Mouse (Mus musculus) c-Kit-positive CD71-positive TER-119-negative erythroid progenitor cells, embryonic 14.5 days (primary cell): Measurements from ENCODE around the gene Scube2.

Experiments
- DNase-seq: peaks from one replicate; pipeline ENCODE4 v3.0.0-alpha.2; 2013; ENCODE audit warnings: low read depth

The Scube2 gene

GRCm38 (mm10) chr7:109799168-109799567, 66.3 kb downstream of the Scube2 start:
- no peak for DNase-seq

GRCm38 (mm10) chr7:109795564-109795963, 69.9 kb downstream of the Scube2 start:
- no peak for DNase-seq

GRCm38 (mm10) chr7:109794556-109794955, 70.9 kb downstream of the Scube2 start:
- DNase-seq: no peak

- peak; percentile 56 for DNase-seq
Measured at GRCm38 (mm10) chr7:109792759-109793158, 72.7 kb downstream of the Scube2 start.

- no peak for DNase-seq
Measured at GRCm38 (mm10) chr7:109790818-109791217, 74.7 kb downstream of the Scube2 start.

- no peak for DNase-seq
Measured at GRCm38 (mm10) chr7:109787860-109788259, 77.6 kb downstream of the Scube2 start.

GRCm38 (mm10) chr7:109783281-109783680, 82.2 kb downstream of the Scube2 start:
- no peak for DNase-seq

- DNase-seq: peak; percentile 56
Measured at GRCm38 (mm10) chr7:109781470-109782203, 83.8 kb downstream of the Scube2 start, which contains the start of gene Nrip3. Gene Nrip3, minus strand, starts transcription at chr7:109782025.

GRCm38 (mm10) chr7:109781087-109781469, 84.4 kb downstream of the Scube2 start:
- DNase-seq: no peak

- no peak for DNase-seq
Measured at GRCm38 (mm10) chr7:109772251-109772650, 93.2 kb downstream of the Scube2 start.

- no peak for DNase-seq
Measured at GRCm38 (mm10) chr7:109768699-109769383, 96.6 kb downstream of the Scube2 start.

GRCm38 (mm10) chr7:109767575-109768350, 97.7 kb downstream of the Scube2 start:
- no peak for DNase-seq

- no peak for DNase-seq
Measured at GRCm38 (mm10) chr7:109764009-109764408, 101.5 kb downstream of the Scube2 start.

- no peak for DNase-seq
Measured at GRCm38 (mm10) chr7:109756291-109756690, 109.2 kb downstream of the Scube2 start.

GRCm38 (mm10) chr7:109754034-109754433, 111.4 kb downstream of the Scube2 start:
- no peak for DNase-seq

- DNase-seq: no peak
Measured at GRCm38 (mm10) chr7:109752008-109752925, 113.2 kb downstream of the Scube2 start, which contains the start of gene Tmem9b. Gene Tmem9b, minus strand, starts transcription at chr7:109752875.

- DNase-seq: no peak
Measured at GRCm38 (mm10) chr7:109751427-109752007, 114.0 kb downstream of the Scube2 start.
